Mouse (Mus musculus): ENCODE measurements around the gene Efcab1.
"Not testable (repeated sequence)": the region's sequence is repeated elsewhere in the genome, so short reads cannot be mapped to it uniquely, and the experiment has no call there.

DNA sequence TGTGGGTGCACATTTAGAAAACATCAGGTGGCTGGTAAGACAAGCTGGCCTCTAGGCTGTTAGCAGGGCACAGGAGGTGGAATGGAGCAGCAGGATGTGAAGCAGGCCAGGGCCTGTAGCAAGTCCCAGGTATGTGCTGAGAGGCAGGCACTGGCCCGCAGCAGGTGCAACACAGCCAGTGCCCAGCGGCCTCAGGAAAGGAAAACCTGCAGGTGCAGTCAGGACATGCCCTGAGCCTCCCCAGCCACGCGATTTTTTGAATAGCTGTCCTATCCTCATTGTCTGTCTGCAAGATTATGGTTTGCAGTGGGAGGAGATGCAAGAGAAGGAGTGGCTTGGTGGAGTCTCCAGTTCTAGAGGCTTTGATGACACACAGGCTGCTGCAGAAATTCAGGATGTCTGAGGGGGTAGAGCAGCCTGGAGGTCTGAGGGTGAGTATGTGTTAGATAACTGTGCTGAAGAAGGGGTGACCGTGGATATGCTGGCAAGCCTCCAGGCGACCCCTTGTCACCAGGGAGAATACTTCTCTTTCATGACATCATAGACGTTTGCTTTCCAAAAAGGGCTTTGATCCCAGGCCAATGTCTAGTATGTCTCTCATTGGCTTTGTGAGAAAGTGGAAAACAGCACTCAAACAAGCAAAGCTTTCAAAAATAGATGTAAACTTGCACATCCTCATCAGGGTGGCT, 30.2 kb downstream of the Efcab1 start:
- TF ChIP-seq MYOD1 (IDR thresholded peaks at IDR 0.05; ENCODE audit: control insufficient read depth, insufficient read length, low read depth); MAX (IDR thresholded peaks at IDR 0.05); USF1 (IDR thresholded peaks at IDR 0.05; ENCODE audit: low read depth); CTCF (IDR thresholded peaks at IDR 0.05; ENCODE audit: control insufficient read depth, insufficient read depth, insufficient read length); CEBPB (IDR thresholded peaks at IDR 0.05; ENCODE audit: low read depth); FOSL1 (IDR thresholded peaks at IDR 0.05; ENCODE audit: insufficient read depth, low read length, poor library complexity, severe bottlenecking); MYOG (IDR thresholded peaks at IDR 0.05; ENCODE audit: control insufficient read depth, extremely low read depth, insufficient read length): not testable (repeated sequence)

Measured in C2C12 (cell line).